In the genomic region with DNA sequence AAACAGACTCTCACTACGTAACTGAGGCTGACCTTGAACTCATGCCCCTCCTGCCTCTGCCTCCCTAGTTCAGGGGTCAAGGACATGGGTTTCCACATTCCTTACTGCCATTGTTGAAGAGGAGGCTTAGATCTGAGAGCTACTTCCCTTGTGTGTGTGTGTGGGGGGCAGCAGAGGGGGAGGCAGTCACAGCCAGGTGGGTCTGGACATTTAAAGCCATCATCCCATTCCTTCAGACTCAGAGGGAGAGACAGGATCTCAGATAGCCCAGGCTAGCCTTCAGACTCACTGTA, we compare ENCODE assay signal across 16 mouse cellular contexts.
"Had no signal": no experiment of that assay in that cellular context is flagged by ENCODE, and none has a peak within 500 bp of the region (broad histone marks: within the 10 kb centered on the region; RNA-seq: fewer than 3 reads in every experiment).

No protein-coding gene starts in this region.

- H3K4me2 ChIP-seq: neural tube, embryonic 13.5 days; neural tube, embryonic 15.5 days; stomach, embryonic 15.5 days had no signal

- H3K4me1 ChIP-seq: stomach, embryonic 15.5 days had no signal

- H3K9ac ChIP-seq: neural tube, embryonic 13.5 days; neural tube, embryonic 15.5 days; stomach, embryonic 15.5 days had no signal

- H3K9me3 ChIP-seq: neural tube, embryonic 13.5 days; neural tube, embryonic 15.5 days; stomach, embryonic 15.5 days had no signal

- H3K27ac ChIP-seq: neural tube, embryonic 13.5 days; neural tube, embryonic 15.5 days; stomach, embryonic 15.5 days; stomach, postnatal 0 days had no signal

- H3K36me3 ChIP-seq: neural tube, embryonic 13.5 days; neural tube, embryonic 15.5 days; stomach, embryonic 15.5 days had no signal

- DNase-seq: retina, postnatal 1 day; right cerebral cortex, adult 18-20 months; right cerebral cortex, postnatal 14 days; right cerebral cortex, postnatal 25 days; right cerebral cortex, postnatal 4 days; spleen, adult 18-20 months; thymus, adult 18-20 months; thymus, adult 2 months; thymus, postnatal 14 days; thymus, postnatal 25 days; thymus, postnatal 36 days; thymus, postnatal 4 days had no signal

- H3K27me3 ChIP-seq: neural tube, embryonic 13.5 days; stomach, embryonic 15.5 days had no signal

- H3K4me3 ChIP-seq: neural tube, embryonic 13.5 days; neural tube, embryonic 15.5 days; stomach, embryonic 15.5 days had no signal
